Mouse (Mus musculus) left cerebral cortex, postnatal 10 days (tissue): ENCODE measurements around the gene Ercc1. TPM values are rescaled to one million over a fixed set of nuclear protein-coding genes. Genes with fewer than 3 reads are reported as not detected.

ENCODE experiments used
- DNase-seq, 2 experiments: peaks; one replicate each; pipeline ENCODE4 v3.0.0; 2021 to 2022; ENCODE audit warnings: low spot score in 2 of 2, mixed read lengths in 1 of 2; ENCODE audit errors: extremely low spot score in 1 of 2
- intact Hi-C: fragments of 180-260 bp; cut with DNase I; formaldehyde crosslinking; loops from one replicate; pipeline ENCODE4 v1.15.1; 2025
- total RNA-seq, 2 experiments: library from RNA; stranded (reverse); gene quantifications; 2 replicates each; pipeline ENCODE4 v1.2.3; 2021

Ercc1 gene
- 10 to 100 TPM; 38.5 to 50.6 TPM for total RNA-seq

GRCm38 (mm10) chr7:19344237-19344847 is at the start of gene Ercc1:
Ercc1 (plus strand) TSS chr7:19344778.
- intact Hi-C loops, result loop anchor here (5.0 kb wide), 1 partner anchor 107 kb away; no protein-coding TSS in a partner anchor
- DNase-seq, result no peak

GRCm38 (mm10) chr7:19295503-19296185 is 48.9 kb upstream of the Ercc1 start:
- intact Hi-C loops, result no loop called here
- DNase-seq, result peak; percentile 89 to 96

GRCm38 (mm10) chr7:19297034-19297433 is 47.5 kb upstream of the Ercc1 start:
- no peak for DNase-seq
- intact Hi-C loops, result no loop called here

DNA sequence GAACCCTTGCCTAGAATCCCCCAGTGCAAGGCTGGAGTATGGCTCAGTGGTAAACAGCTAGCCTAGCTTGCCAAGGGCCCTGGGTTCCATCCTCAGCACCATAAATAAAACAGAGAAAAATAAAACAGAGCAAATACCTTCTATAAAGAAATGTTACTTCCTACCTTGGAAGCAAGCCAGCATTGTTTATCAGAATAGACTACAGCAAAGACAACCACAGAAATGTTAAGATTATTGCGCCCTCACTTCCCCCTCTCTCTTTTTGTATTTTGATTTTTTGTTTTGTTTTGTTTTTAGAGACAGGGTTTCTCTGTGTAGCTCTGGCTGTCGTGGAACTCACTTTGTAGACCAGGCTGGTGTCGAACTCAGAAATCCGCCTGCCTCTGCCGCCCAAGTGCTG is 46.8 kb upstream of the Ercc1 start:
- no peak for DNase-seq
- intact Hi-C loops, result no loop called here

DNA sequence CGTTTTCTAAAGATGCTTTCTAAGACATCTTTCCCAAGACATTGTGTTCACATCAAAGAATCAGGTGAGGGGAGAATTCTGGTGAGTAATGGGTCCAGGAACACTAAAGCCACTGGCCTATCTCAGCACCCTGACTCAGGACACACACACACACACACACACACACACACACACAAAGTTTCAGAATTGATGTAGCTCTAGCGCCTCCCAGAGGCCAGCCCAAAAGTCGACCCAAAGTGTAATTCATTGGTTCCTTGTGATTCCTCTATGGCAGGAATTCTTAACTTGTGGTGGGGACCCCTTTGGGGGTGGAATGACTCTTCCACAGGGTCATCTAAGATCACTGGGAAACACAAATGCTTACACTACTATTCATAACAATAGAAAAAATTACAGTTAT is 45.4 kb upstream of the Ercc1 start:
- intact Hi-C loops, result no loop called here
- peak in 1 of 2 experiments; percentile 66 for DNase-seq

- intact Hi-C loops, result loop anchor here (1.0 kb wide), 1 partner anchor 43 kb away; no protein-coding TSS in a partner anchor
- DNase-seq, result peak; percentile 73 to 83
Measured at GRCm38 (mm10) chr7:19300501-19301421, 43.8 kb upstream of the Ercc1 start.

GRCm38 (mm10) chr7:19301461-19302263 is 42.9 kb upstream of the Ercc1 start:
- DNase-seq, result no peak
- intact Hi-C loops, result loop anchor here (1.0 kb wide), 1 partner anchor 42 kb away; no protein-coding TSS in a partner anchor

DNA sequence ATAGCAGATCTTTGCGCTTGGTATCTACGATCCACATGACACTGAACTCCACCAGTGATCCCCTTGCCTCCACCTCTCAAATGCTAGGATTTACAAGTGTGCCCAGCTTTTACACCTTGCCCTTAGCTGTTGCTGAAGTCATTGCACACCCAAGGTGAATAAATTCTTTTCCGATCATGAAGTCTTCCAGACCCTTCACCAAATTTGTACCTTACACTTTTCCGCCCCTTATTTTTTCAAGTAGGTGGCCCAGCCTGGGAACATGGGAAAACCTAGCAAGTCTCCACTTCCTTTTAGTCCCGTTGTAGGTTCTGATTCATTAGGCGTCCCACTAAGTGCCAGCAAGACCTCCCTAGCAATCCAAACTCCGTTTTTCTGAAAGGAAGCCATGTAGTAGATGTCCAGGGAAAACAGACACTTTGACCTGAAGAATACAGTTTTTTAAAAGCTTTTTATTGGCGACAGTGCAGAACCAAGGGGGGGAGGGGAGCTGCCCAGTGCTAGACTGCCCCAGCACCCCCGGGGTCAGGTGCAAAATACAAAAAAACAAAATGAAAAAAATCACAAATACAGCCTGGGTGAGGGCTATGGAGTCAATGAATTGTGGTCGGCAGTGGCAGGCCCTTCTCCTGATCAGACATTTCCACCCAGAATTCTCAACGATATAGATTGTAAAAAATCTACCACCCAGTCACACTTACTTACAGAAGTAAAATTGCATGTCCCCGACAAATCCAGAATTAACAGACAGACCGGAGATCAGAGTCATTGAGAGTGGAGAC is 42.1 kb upstream of the Ercc1 start:
- DNase-seq, result no peak
- intact Hi-C loops, result no loop called here

DNA sequence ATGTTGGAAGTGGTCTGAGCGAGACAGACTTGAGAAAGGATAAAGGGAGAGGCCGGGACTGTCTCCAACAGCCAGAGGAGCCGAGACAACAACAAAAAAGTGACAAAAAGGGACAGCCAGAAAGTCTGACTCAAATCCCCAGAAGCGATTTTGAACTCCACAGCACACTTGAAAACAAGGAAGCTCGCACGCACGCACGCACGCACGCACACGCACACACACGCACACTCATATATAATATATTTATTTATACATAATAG is 41.6 kb upstream of the Ercc1 start:
- DNase-seq, result no peak
- intact Hi-C loops, result no loop called here

GRCm38 (mm10) chr7:19303770-19304169 is 40.8 kb upstream of the Ercc1 start:
- intact Hi-C loops, result loop anchor here (2.0 kb wide), 1 partner anchor 19 kb away; no protein-coding TSS in a partner anchor

GRCm38 (mm10) chr7:19304501-19305412 is 39.8 kb upstream of the Ercc1 start:
- intact Hi-C loops, result loop anchor here (2.0 kb wide), 1 partner anchor 20 kb away; no protein-coding TSS in a partner anchor
- DNase-seq, result no peak

More at GRCm38 (mm10) chr7:19303770-19304169, 40.8 kb upstream of the Ercc1 start:
- DNase-seq, result peak in 1 of 2 experiments; percentile 82

DNA sequence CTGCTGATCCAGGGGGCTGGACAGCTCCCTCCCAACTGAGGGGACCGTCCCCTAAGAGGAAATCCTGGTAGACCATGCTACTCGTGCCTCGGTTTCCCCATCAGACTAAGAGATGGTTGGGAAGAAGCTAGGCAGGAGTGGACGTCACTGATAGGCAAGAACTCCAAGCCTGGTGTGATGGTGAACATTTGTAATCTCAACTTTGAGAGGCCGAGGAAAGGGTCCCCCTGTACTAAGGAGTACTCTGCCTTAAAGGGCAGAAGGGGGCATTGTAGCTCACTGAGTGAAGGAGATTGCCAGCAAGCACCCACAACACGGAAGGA is 39.2 kb upstream of the Ercc1 start:
- DNase-seq, result no peak
- intact Hi-C loops, result loop anchor here (2.0 kb wide), 1 partner anchor 21 kb away; no protein-coding TSS in a partner anchor

DNA sequence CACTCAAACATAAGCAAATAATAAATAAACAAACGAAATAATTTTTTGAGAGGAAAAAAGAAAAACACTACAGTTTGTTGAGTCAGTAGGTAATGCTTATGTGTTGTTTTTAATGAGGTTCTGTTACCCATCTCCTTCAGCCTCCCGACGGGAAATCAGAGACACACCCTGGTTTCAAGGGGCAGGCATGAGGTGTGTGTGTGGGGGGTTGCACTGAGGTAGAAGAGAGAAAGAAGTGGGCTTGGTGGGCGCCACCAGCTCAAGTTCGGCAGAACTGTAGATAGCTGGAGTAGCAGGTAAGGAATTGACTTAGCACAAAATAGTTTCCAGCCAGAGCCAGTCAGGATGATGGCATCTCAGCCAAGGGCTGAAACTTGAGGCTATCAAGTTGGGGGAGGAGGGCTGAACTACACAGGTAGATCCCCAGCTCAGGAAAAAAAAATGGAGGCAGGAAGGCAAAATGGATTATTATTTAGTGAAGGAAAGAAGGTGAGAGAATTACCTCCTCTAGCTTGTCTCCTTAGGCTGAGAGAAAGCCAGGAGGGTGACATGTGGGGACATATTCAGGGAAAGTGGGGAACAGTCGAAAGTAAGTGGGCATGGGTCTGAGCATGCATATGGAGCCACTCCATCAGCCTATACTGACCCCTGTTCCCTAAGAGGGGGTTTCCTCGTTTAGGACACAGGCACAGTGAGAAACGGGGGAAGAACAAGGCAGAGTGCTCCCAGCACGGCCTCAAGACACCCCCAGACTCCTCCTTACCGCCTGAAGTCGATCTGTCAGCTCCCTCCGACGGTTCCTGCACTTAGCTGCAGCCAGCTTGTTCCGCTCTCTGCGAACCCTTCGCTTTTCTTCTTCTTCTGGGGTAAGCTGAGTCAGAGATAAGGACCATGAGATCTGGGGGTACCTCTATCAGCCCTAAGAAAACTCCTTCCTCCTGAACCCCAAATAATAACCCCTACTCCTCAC is 38.5 kb upstream of the Ercc1 start:
- intact Hi-C loops, result loop anchor here (2.0 kb wide), 1 partner anchor 21 kb away; no protein-coding TSS in a partner anchor
- no peak for DNase-seq

GRCm38 (mm10) chr7:19306819-19307738 is 37.5 kb upstream of the Ercc1 start:
- intact Hi-C loops, result no loop called here
- DNase-seq, result no peak
